Mouse (Mus musculus) cerebellum, postnatal 10 days (tissue): ENCODE measurements at regions not wholly inside any gene's neighbourhood (a gene's known extent, or its start where the extent isn't known, plus 50 kb on each side); places are given as distances from the start of the nearest gene placed in this dataset.

Source experiments
- DNase-seq, 2 experiments: peaks; one replicate each; pipeline ENCODE4 v3.0.0; 2021; ENCODE audit warnings: mixed read lengths in 2 of 2

- no peak for DNase-seq
Measured at GRCm38 (mm10) chr7:51722420-51722819, 100.6 kb downstream of the Slc17a6 start.

GRCm38 (mm10) chr7:51723955-51724354 lies 102.1 kb downstream of the Slc17a6 start:
- DNase-seq: no peak

GRCm38 (mm10) chr7:51736285-51736684 lies 114.5 kb downstream of the Slc17a6 start:
- no peak for DNase-seq

- DNase-seq: no peak
Measured at GRCm38 (mm10) chr7:51739590-51739989, 117.8 kb downstream of the Slc17a6 start.

- DNase-seq: no peak
Measured at GRCm38 (mm10) chr7:51740928-51741327, 119.1 kb downstream of the Slc17a6 start.

GRCm38 (mm10) chr7:51742720-51743119 lies 119.1 kb upstream of the Gas2 start:
- DNase-seq: no peak

- no peak for DNase-seq
Measured at GRCm38 (mm10) chr7:51745598-51745997, 116.2 kb upstream of the Gas2 start.

GRCm38 (mm10) chr7:51748633-51749303 lies 113.0 kb upstream of the Gas2 start:
- DNase-seq: peak; percentile 52 to 55

GRCm38 (mm10) chr7:51749304-51750129 lies 112.3 kb upstream of the Gas2 start:
- peak; percentile 82 to 86 for DNase-seq

GRCm38 (mm10) chr7:51750271-51750670 lies 111.5 kb upstream of the Gas2 start:
- no peak for DNase-seq

GRCm38 (mm10) chr7:51753062-51753461 lies 108.8 kb upstream of the Gas2 start:
- peak; percentile 31 to 32 for DNase-seq

GRCm38 (mm10) chr7:51754208-51754888 lies 107.5 kb upstream of the Gas2 start:
- peak in 1 of 2 experiments; percentile 34 for DNase-seq

GRCm38 (mm10) chr7:51756218-51756617 lies 105.6 kb upstream of the Gas2 start:
- no peak for DNase-seq

- no peak for DNase-seq
Measured at GRCm38 (mm10) chr7:51759536-51760153, 102.2 kb upstream of the Gas2 start.

GRCm38 (mm10) chr7:51767066-51767465 lies 94.7 kb upstream of the Gas2 start:
- DNase-seq: no peak

GRCm38 (mm10) chr7:51771895-51772871 lies 89.6 kb upstream of the Gas2 start:
- DNase-seq: peak; percentile 89 to 94

- no peak for DNase-seq
Measured at GRCm38 (mm10) chr7:51775968-51776367, 85.8 kb upstream of the Gas2 start.

- DNase-seq: no peak
Measured at GRCm38 (mm10) chr7:51783070-51783776, 78.6 kb upstream of the Gas2 start.

GRCm38 (mm10) chr7:51783923-51784686 lies 77.7 kb upstream of the Gas2 start:
- peak; percentile 71 to 77 for DNase-seq
